Mouse (Mus musculus): ENCODE results near the gene Lin54. TPM values are rescaled to one million over a fixed set of nuclear protein-coding genes. Genes with fewer than 3 reads are reported as not detected.
A peak's percentile ranks its signal among the peaks of the same experiment; 100 is the strongest.

Gene Lin54
- total and polyA plus RNA-seq, 3 experiments = 11.8 to 14.1 (median 12.9) TPM

DNA sequence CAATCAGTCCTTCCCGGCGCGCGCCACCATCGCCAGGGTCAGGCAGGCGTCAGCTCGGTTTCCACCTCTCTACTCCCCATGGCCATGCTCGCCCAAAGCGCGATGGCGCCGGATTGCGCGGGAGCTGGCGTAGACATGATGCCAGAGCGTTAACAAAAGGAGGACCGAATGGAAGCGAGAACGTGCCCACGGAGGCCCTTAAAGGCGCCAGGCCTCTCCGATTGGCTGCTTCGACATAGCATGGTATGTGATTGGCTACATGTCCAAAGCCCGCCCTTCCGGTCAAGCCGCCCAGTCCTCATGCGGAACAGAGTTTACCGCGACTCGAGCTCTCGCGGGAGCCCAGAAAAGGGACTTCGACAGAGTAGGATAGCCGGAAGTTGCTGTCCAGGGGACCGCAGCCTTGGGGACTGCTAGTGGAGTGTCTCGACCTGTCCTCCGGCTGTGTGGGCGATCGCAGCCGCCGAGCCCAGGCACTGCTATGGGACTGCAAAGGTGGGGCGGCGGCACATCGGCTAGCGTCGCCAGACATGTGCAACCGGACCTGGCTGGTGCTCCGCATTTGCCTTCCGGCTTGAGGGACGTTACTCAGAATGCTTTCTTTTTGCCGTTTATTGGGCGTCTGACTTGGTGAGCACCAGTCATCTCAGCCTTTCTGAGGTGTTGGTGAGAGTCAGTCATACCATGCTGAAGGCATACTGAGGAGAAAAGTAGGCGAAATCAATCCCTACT lies 70.9 kb downstream of the Lin54 start (continued):
- TF ChIP-seq TBP (conservative IDR thresholded peaks at IDR 0.05; ENCODE audit: low read depth, low read length) = peak; percentile 98
- peak; percentile 87 for TF ChIP-seq SIN3A (IDR thresholded peaks at IDR 0.05; ENCODE audit: low read length)
- peak; percentile 92 for TF ChIP-seq ELF1 (IDR thresholded peaks at IDR 0.05; ENCODE audit: low read depth, low read length)
- 0 out of 2 replicates have a peak, but pooled peaks have one; percentile 61 for TF ChIP-seq MAZ (IDR thresholded peaks at IDR 0.05; ENCODE audit: low read depth, low read length)
- no peak for TF ChIP-seq GABPA (IDR thresholded peaks at IDR 0.05; ENCODE audit: insufficient replicate concordance, low read depth, low read length)
- TF ChIP-seq MAX (IDR thresholded peaks at IDR 0.05; ENCODE audit: low read length) = peak; percentile 99
- TF ChIP-seq ZKSCAN1 (IDR thresholded peaks at IDR 0.05; ENCODE audit: borderline replicate concordance, low read depth, low read length) = no peak
- TF ChIP-seq RAD21 (IDR thresholded peaks at IDR 0.05; ENCODE audit: low read depth, low read length) = no peak
- TF ChIP-seq JUN (IDR thresholded peaks at IDR 0.05; ENCODE audit: insufficient read depth, low read depth, low read length) = no peak
- TF ChIP-seq POLR2AphosphoS2 (IDR thresholded peaks at IDR 0.05; ENCODE audit: low read depth, low read length) = peak; percentile 98
- peak; percentile 99 for TF ChIP-seq CHD2 (IDR thresholded peaks at IDR 0.05; ENCODE audit: low read length)

DNA sequence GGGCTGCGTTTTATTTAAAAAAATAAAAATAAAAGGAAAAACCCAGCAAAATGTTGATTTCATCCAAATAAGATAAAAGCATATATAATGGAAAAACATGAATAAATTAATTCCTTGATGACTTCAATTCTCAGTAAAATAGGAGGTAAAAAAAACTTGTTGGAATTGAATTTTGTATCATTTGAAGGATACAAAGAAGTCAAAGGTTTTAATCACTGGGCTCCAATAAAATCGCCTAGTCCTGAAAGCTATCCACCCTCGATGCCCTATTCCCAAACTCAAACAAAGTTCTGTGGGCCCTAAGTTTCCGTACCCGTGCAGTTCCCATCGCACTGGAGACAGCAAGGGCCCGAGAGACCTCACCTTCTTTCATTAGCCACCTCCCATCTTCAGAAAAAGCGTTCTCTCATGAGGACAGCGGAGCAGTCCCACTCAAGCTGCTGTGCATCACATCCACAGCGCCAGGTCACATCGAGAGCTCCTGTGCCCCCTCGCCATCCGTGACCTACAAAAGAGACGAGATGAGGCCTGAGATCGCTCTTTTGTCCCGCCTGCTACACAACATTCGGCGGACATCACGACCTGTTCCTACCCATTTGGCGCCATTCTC lies 71.6 kb downstream of the Lin54 start:
- no peak for TF ChIP-seq EP300 (IDR thresholded peaks at IDR 0.05; ENCODE audit: low read length)
- TF ChIP-seq CHD1 (IDR thresholded peaks at IDR 0.05; ENCODE audit: low read depth, low read length) = peak; percentile 56; the same call in 1 of the 2 replicates
- no peak for TF ChIP-seq UBTF (IDR thresholded peaks at IDR 0.05; ENCODE audit: low read depth, low read length)
- no peak for TF ChIP-seq TBP (conservative IDR thresholded peaks at IDR 0.05; ENCODE audit: low read depth, low read length)
- H3K4me2 ChIP-seq (ENCODE audit: insufficient read depth, low read depth, poor library complexity, severe bottlenecking) = peak overlapping the region; percentile 97
- H3K79me2 ChIP-seq (replicated peaks; ENCODE audit: control insufficient read depth, extremely low read depth, insufficient read depth, poor library complexity, severe bottlenecking) = peaks cover 59% of the 10 kb centered on the region
- dilution Hi-C loops (cut with MboI; ENCODE audit: extremely low pct_ligation_motif_present, extremely low pct_unique_long_range_greater_than_20kb, low sequenced_read_pairs) = no loop called here
- peak overlapping the region; percentile 83 to 96 (median 85) for H3K4me3 ChIP-seq (replicated peaks in 1 of 3; ENCODE audit: low read depth in 2 of 3, low read length in 2 of 3, poor library complexity in 1 of 3)
- peak overlapping the region; percentile 50 for H3K9ac ChIP-seq (ENCODE audit: insufficient read depth, low read depth)
- peak overlapping the region; percentile 81 for H3K27ac ChIP-seq (ENCODE audit: insufficient read depth, low read depth)
- peaks cover 37 to 48% of the 10 kb centered on the region in 2 experiments for H3K36me3 ChIP-seq (replicated peaks in 1 of 2; ENCODE audit: control insufficient read depth in 1 of 2, insufficient read depth in 1 of 2, low read length in 1 of 2)
- in situ Hi-C loops (cut with MboI; ENCODE audit: low pct_ligation_motif_present, low pct_unique_long_range_greater_than_20kb, low sequenced_read_pairs) = no loop called here
- H3K27me3 ChIP-seq (replicated peaks) = no peaks in the 10 kb centered on the region
- no peaks in the 10 kb centered on the region for H3K9me3 ChIP-seq (replicated peaks; ENCODE audit: low read length)
- peaks cover 6 to 39% of the 10 kb centered on the region in 2 experiments for H3K4me1 ChIP-seq (ENCODE audit: control insufficient read depth in 1 of 2, insufficient read depth in 2 of 2)
- peak; percentile 56 for DNase-seq (ENCODE audit: extremely low read depth)

DNA sequence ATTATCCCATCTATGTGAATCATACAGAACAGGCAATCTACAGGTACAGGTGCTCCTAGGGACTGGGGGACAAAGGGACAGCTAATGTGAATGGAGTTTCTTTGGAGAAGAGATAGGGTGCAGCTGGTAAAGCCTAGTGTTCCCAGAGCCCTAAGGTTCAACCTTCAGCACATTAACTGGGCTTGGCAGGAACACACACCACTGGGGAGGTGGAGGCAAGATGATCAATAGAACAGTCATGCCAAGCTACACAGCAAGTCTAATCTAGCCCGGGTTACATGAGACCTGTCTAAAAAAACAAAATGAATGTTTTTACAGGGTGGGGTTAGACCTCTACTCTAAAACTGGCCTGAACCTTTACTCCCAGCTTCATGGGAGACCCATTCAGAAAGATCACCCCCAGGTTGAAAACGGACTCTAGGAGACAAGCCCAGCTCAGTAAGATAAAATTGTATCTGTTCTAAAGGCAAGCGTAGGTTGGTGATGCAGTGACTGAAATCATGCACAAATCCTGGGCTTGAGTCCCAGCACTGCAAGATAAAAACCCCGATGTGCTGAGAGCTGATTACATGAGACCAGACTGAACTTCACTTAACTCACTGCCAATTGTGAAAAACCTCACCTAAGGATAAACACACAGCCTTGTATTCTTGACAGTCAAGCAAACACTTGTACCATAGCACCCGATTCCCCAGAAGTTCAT lies 72.3 kb downstream of the Lin54 start:
- no peak for TF ChIP-seq ELF1 (IDR thresholded peaks at IDR 0.05; ENCODE audit: low read depth, low read length)
- TF ChIP-seq IRF4 (IDR thresholded peaks at IDR 0.05; ENCODE audit: low read depth, low read length) = no peak
- TF ChIP-seq CTCF (conservative IDR thresholded peaks at IDR 0.05 in 1 of 2, IDR thresholded peaks at IDR 0.05 in 1 of 2; ENCODE audit: low read depth in 2 of 2, low read length in 2 of 2) = no peak
- TF ChIP-seq ZKSCAN1 (IDR thresholded peaks at IDR 0.05; ENCODE audit: borderline replicate concordance, low read depth, low read length) = no peak
- no peak for TF ChIP-seq USF2 (conservative IDR thresholded peaks at IDR 0.05; ENCODE audit: low read depth, low read length)
- no peak for TF ChIP-seq ETS1 (conservative IDR thresholded peaks at IDR 0.05; ENCODE audit: low read depth, low read length)
- no peak for TF ChIP-seq TBP (conservative IDR thresholded peaks at IDR 0.05; ENCODE audit: low read depth, low read length)
- TF ChIP-seq ZNF384 (IDR thresholded peaks at IDR 0.05; ENCODE audit: low read depth, low read length) = no peak
- TF ChIP-seq EP300 (IDR thresholded peaks at IDR 0.05; ENCODE audit: low read length) = no peak
- no peak for TF ChIP-seq KAT2A (IDR thresholded peaks at IDR 0.05; ENCODE audit: insufficient replicate concordance, low read length)
- no peak for TF ChIP-seq MYC (IDR thresholded peaks at IDR 0.05; ENCODE audit: low read depth, low read length)
- no peak for TF ChIP-seq MAZ (IDR thresholded peaks at IDR 0.05; ENCODE audit: low read depth, low read length)
- TF ChIP-seq NELFE (IDR thresholded peaks at IDR 0.05; ENCODE audit: low read depth, low read length) = no peak
- no peak for TF ChIP-seq POLR2AphosphoS2 (IDR thresholded peaks at IDR 0.05; ENCODE audit: low read depth, low read length)
- no peak for TF ChIP-seq CHD2 (IDR thresholded peaks at IDR 0.05; ENCODE audit: low read length)
- TF ChIP-seq JUND (conservative IDR thresholded peaks at IDR 0.05; ENCODE audit: low read depth, low read length) = no peak
- TF ChIP-seq SIN3A (IDR thresholded peaks at IDR 0.05; ENCODE audit: low read length) = no peak; the same call in 1 of the 2 replicates
- no peak for TF ChIP-seq RAD21 (IDR thresholded peaks at IDR 0.05; ENCODE audit: low read depth, low read length)
- H3K9me3 ChIP-seq (replicated peaks; ENCODE audit: low read length) = no peaks in the 10 kb centered on the region
- peak overlapping the region; percentile 50 for H3K9ac ChIP-seq (ENCODE audit: insufficient read depth, low read depth)
- 0 out of 2 replicates have a peak overlapping the region, but pooled peaks have one; percentile 2 for H3K27ac ChIP-seq (ENCODE audit: insufficient read depth, low read depth)
- H3K27me3 ChIP-seq (replicated peaks) = no peaks in the 10 kb centered on the region
- H3K4me2 ChIP-seq (ENCODE audit: insufficient read depth, low read depth, poor library complexity, severe bottlenecking) = peak overlapping the region; percentile 97
- dilution Hi-C loops (cut with MboI; ENCODE audit: extremely low pct_ligation_motif_present, extremely low pct_unique_long_range_greater_than_20kb, low sequenced_read_pairs) = no loop called here
- in situ Hi-C loops (cut with MboI; ENCODE audit: low pct_ligation_motif_present, low pct_unique_long_range_greater_than_20kb, low sequenced_read_pairs) = no loop called here
- no peak for DNase-seq (ENCODE audit: extremely low read depth)
- peaks cover 44 to 51% of the 10 kb centered on the region in 2 experiments for H3K36me3 ChIP-seq (replicated peaks in 1 of 2; ENCODE audit: control insufficient read depth in 1 of 2, insufficient read depth in 1 of 2, low read length in 1 of 2)
- peak overlapping the region; percentile 75 to 96 (median 85) for H3K4me3 ChIP-seq (replicated peaks in 1 of 3; ENCODE audit: low read depth in 2 of 3, low read length in 2 of 3, poor library complexity in 1 of 3)
- H3K4me1 ChIP-seq (ENCODE audit: control insufficient read depth in 1 of 2, insufficient read depth in 2 of 2) = peaks cover 11 to 46% of the 10 kb centered on the region in 2 experiments
- peaks cover 65% of the 10 kb centered on the region for H3K79me2 ChIP-seq (replicated peaks; ENCODE audit: control insufficient read depth, extremely low read depth, insufficient read depth, poor library complexity, severe bottlenecking)

All from CH12.LX (cell line).